Mouse (Mus musculus): ENCODE measurements around the gene Gm21970. TPM values are rescaled to one million over a fixed set of nuclear protein-coding genes. Genes with fewer than 3 reads are reported as not detected.
A peak's percentile ranks its signal among the peaks of the same experiment; 100 is the strongest.

The Gm21970 gene
- polyA plus RNA-seq, 1 experiment from 2014 or later, result not detected

DNA sequence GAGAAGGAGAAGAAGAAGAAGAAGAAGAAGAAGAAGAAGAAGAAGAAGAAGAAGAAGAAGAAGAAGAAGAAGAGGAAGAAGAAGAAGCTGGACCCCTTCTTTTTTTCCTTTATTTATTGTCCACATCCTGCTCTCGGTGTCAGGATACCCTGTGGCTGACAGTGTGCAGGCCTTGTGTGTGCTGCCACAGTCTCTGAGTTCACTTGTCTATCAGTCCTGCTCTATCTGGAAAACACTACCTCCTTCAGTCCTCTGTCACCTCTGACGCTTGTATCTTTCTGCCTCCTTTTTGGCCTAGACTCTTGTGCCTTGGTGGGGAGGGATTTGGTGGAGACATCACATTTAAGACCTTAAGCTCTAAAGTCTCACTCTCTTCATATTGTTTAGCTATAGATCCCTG lies 71.9 kb downstream of the Gm21970 start:
- no peaks in the 10 kb centered on the region for H3K9me3 ChIP-seq (replicated peaks)
- no peak overlapping the region for H3K4me3 ChIP-seq
- whole genome bisulfite sequencing, result 96% methylated on average over 2 of the region's 2 CpGs
- no peak overlapping the region for H3K27ac ChIP-seq
- H3K27me3 ChIP-seq, result no peaks in the 10 kb centered on the region
- H3K36me3 ChIP-seq, result no peaks in the 10 kb centered on the region
- no peak overlapping the region for H3K9ac ChIP-seq
- H3K4me1 ChIP-seq, result peaks cover 18% of the 10 kb centered on the region
- ATAC-seq (ENCODE audit: low FRiP score), result no peak
- no peak overlapping the region for H3K4me2 ChIP-seq (replicated peaks)

DNA sequence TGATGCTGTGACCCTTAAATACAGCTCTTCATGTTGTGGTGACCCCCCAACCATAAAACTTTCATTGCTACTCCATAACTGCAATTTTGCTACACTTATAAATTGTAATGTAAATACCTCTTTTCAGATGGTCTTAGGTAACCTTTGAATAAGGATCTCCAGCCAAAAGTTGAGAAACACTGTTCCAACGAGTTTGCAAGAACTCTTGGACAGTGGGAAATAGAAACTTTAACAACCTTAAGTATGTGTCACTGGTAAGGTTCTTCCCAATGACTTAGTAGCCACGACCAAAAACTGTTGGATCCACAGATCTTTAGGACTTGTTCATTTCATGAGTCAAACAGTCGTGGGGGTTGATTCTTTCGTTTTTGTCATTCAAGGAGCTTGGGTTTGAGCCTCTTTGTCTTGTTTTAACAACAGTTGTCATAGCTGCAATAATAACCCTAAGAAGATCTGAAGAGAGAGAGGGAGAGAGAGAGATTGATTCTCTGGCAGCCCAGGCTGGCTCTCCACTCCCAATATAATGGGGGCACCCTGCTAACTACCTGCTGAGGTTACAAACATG lies 72.4 kb downstream of the Gm21970 start:
- WGBS, result 83% methylated on average over 4 of the region's 4 CpGs
- Histone ChIP-seq H3K36me3 (no peaks in the 10 kb centered on the region), H3K9ac (peak overlapping the region; percentile 70), H3K4me1 (peaks cover 18% of the 10 kb centered on the region), H3K4me2 (replicated peaks) (peak overlapping the region; percentile 86), H3K9me3 (replicated peaks) (no peaks in the 10 kb centered on the region), H3K27ac (0 out of 2 replicates have a peak overlapping the region, but pooled peaks have one; percentile 88), H3K27me3 (no peaks in the 10 kb centered on the region), H3K4me3 (peak overlapping the region; percentile 57)
- ATAC-seq (ENCODE audit: low FRiP score), result no peak

DNA sequence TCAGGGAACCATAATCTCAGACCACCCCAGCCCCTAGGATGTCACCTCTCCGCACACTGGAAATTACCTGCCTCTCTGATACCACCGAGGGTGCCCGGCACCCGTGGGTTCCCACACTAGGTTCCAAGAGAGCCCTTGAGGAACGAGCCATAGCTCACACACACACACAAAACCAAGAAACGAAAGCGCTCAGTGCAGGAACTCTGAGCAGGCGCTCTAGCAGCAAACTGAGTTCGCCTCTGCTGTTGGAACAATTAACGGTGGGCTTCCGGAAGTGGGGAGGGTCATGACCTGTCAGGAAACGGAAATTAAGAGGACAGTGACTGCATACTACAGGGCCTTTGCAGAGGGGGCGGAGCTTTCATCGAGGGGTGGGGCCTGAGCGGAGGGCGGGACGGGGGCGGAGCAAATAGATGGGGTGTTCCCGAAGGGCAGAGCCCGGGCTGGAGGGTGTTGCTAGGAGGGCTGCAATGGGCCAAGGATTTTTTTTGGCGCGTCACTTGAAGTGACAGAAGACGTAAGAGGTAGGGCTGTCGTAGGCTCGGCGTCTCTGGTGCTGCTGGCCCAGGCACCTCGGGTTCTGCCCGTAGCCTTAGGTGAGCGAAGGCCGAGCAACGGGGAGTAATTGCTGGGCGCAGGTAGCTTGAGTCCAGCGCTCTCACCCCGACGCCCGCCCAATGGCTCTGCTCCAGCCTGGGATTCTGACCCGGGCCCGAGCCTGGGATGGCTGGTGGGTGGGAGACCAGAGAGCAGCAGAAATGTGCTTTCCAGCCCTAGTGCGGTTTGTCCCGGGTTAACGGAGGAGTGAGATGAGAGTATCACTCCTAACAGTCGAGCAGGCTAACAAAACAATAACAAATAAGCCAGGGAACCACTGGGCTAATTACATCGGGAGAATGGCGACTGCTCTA lies 73.3 kb downstream of the Gm21970 start:
- peak; percentile 97 for ATAC-seq (ENCODE audit: low FRiP score)
- peaks cover 18% of the 10 kb centered on the region for H3K4me1 ChIP-seq
- no peaks in the 10 kb centered on the region for H3K27me3 ChIP-seq
- peak overlapping the region; percentile 57 for H3K4me3 ChIP-seq
- peak overlapping the region; percentile 70 for H3K9ac ChIP-seq
- H3K36me3 ChIP-seq, result no peaks in the 10 kb centered on the region
- H3K4me2 ChIP-seq (replicated peaks), result peak overlapping the region; percentile 86
- no peaks in the 10 kb centered on the region for H3K9me3 ChIP-seq (replicated peaks)
- H3K27ac ChIP-seq, result peak overlapping the region; percentile 88
- WGBS, result 1% methylated on average over 44 of the region's 44 CpGs

DNA sequence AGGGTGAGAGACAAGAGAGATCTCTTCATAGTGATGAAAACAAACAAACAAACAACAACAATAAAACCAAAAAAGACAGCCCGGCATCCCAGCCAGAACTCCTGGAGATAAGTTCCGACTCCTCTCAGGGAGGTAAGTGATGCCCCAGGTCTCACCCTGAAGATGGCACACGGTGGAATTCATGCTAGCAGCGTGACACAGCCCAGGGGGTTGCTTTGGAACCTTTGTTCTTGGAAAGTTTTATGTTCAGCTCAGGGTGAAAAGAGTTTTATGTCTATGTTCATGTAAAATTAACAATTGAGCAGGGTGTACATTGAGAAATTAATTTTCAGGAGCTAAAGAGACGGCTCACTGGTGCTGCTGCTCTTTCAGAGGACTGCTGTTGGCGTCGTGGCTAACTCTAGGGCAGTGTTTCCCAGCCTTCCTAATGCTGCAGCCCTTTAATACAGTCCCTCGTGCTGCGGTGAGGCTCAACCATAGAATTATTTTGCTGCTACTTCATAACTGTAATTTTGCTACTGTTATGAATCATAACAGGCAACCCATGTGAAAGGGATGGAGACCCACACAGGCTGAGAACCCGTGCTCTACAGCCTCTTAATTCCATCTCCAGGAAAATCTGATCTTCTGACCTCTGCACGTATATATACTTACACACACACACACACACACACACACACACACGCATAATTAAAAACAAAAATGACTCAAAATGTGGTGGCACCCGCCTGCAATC lies 74.2 kb downstream of the Gm21970 start:
- Histone ChIP-seq H3K9ac (peak overlapping the region; percentile 70), H3K27ac (no peak overlapping the region)

DNA sequence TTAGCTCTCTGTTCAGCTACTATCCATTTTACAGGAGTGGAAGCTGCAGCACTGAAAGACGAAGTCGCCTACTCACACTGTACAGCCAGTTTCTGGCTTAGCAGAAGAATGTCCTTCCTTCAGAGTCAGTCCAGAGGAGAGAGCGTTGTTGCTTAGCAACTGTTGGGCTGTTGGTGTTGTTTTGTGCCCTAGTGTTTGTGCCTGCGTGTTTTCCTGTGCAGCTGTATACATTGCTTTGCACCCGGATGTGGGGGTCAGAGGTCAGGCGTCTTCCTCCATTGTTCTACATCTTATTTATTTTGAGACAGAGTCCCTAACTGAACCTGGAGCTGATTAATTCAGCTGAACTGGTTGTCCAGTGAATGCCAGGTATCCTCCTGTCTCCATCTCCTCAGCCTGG lies 75.0 kb downstream of the Gm21970 start:
- peak overlapping the region; percentile 86; the same call in 1 of the 2 replicates for H3K4me2 ChIP-seq (replicated peaks)
- no peak for ATAC-seq (ENCODE audit: low FRiP score)
- 0 out of 2 replicates have a peak overlapping the region, but pooled peaks have one; percentile 9 for H3K9ac ChIP-seq
- H3K27ac ChIP-seq, result no peak overlapping the region
- peaks cover 18% of the 10 kb centered on the region for H3K4me1 ChIP-seq
- no peaks in the 10 kb centered on the region for H3K9me3 ChIP-seq (replicated peaks)
- H3K4me3 ChIP-seq, result no peak overlapping the region
- 44% methylated on average over 6 of the region's 6 CpGs for WGBS
- H3K36me3 ChIP-seq, result no peaks in the 10 kb centered on the region
- no peaks in the 10 kb centered on the region for H3K27me3 ChIP-seq

More for the DNA sequence above, 74.2 kb downstream of the Gm21970 start:
- H3K9me3 ChIP-seq (replicated peaks), result no peaks in the 10 kb centered on the region
- 55% methylated on average over 13 of the region's 13 CpGs for WGBS
- H3K4me2 ChIP-seq (replicated peaks), result peak overlapping the region; percentile 86
- H3K4me1 ChIP-seq, result peaks cover 18% of the 10 kb centered on the region
- peak overlapping the region; percentile 57 for H3K4me3 ChIP-seq
- no peaks in the 10 kb centered on the region for H3K27me3 ChIP-seq
- no peaks in the 10 kb centered on the region for H3K36me3 ChIP-seq
- 0 out of 2 replicates have a peak, but pooled peaks have one; percentile 18 for ATAC-seq (ENCODE audit: low FRiP score)

Other genes starting within 250 kb of the Gm21970 start
- 2.8 and 3.4 TPM in 2 replicates for gene Olig2, start 166.3 kb upstream of the Gm21970 start, polyA plus RNA-seq (2016; fragmentation: Nextera tagmentation; extraction: Ambion mirVana)
- gene Olig1, start 121.9 kb upstream of the Gm21970 start, polyA plus RNA-seq (2016; fragmentation: Nextera tagmentation; extraction: Ambion mirVana), result 2.7 and 5.2 TPM in 2 replicates
- gene Ifnar2, start 18.9 kb upstream of the Gm21970 start, polyA plus RNA-seq (2016; fragmentation: Nextera tagmentation; extraction: Ambion mirVana), result 34.0 and 34.1 TPM in 2 replicates
- 8.5 and 10.1 TPM in 2 replicates for gene Il10rb, start 14.4 kb downstream of the Gm21970 start, polyA plus RNA-seq (2016; fragmentation: Nextera tagmentation; extraction: Ambion mirVana)
- 60.7 and 65.4 TPM in 2 replicates for gene Ifnar1, start 93.5 kb downstream of the Gm21970 start, polyA plus RNA-seq (2016; fragmentation: Nextera tagmentation; extraction: Ambion mirVana)
- gene Ifngr2, start 155.4 kb downstream of the Gm21970 start, polyA plus RNA-seq (2016; fragmentation: Nextera tagmentation; extraction: Ambion mirVana), result 47.1 and 48.6 TPM in 2 replicates
- 46.6 and 48.7 TPM in 2 replicates for gene Tmem50b, start 206.1 kb downstream of the Gm21970 start, polyA plus RNA-seq (2016; fragmentation: Nextera tagmentation; extraction: Ambion mirVana)
- gene Dnajc28, start 227.3 kb downstream of the Gm21970 start, polyA plus RNA-seq (2016; fragmentation: Nextera tagmentation; extraction: Ambion mirVana), result 4.9 and 6.2 TPM in 2 replicates

Data from hindbrain, embryonic 12.5 days (tissue).